Mouse (Mus musculus): ENCODE data around the gene Fth1.

Gene Fth1

DNA sequence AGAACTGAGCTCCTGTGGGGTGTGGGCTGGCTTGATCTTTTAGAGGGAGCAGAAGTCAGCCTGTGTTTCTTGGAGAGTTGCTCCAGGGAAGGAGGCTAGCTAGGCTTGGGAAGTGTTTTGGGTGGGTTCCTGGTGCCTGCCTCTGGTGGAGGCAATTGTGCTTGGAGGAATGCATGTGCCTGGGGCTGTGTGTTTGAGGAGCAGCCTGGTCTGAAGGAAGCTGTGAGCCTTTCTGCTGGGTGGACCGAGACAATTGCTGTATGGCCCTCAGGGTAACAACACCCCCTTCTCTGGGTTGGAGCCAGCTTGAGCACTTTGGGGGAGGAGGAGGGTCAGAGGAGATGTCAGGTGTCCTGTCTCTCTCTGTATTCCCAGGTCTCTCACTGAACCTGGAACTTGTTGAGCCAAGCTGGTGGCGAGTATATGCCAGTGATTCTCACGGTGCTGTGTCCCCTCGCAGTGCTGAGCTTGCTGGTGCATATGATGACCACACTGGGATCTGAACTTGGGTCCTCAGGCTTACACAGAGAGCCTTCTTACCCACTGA, 38.9 kb downstream of the Fth1 start:
- intact Hi-C loops (cut with DNase I) = no loop called here

DNA sequence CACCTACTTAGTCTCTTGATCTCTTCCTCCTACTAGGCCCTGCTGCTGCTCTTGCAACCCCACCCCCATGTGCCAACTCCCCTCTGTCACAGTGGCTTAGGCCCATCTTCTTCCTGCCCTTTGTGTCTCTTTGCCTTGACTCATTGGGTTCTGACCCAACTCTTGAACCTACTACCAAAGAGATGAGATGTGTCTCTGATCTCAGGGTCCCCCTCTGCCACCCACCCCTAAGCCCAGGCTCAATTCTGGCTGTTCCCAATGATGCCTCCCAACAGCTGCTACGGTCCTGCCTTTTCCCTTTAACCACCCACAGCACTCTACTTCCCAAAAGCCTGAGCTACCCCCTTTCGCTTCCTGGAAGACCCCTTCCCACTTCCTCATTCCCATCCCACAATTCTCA, 41.6 kb downstream of the Fth1 start:
- intact Hi-C loops (cut with DNase I) = no loop called here

DNA sequence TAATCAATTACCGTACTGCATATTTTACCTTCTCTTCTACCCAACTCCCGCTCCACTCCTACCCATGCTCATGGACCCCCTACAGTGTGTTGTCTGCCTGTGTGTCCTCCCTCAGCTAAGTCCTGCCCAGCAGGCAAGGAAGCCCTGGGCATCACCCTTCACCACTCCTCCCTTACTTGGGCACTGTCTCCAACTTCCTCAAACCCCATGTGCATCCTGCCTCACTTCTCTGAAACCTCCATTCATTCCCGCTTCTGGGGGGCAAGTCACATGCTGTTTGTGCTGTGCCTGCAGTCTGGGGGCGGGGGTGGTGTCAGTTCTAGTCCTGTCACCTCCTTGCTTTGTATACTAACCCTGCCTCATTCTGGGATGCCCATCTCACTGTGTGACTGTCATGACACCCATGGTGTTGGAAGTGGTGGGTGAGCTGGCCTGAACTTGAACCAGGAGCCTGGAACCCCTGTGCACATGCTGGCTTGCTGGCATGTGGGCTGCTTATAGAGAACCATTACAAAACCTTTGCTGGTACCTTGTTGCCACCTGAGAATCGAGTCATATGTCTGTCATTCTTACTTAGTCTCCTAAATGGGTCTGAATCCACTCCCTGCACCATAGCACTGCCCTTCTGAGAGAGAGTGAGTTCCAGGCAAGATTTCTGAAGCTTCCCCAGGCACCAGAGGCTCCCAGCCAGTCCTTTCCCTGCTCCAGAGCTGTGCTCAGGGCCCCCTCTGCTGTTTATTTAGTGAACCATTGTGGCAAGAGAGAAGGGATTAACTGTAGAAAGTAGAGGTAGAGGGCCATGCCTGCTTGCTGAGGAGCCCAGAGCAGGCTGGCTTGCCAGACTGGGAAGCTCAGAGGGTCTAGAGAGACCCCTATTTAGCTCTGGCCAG, 42.3 kb downstream of the Fth1 start:
- intact Hi-C loops (cut with DNase I) = no loop called here

DNA sequence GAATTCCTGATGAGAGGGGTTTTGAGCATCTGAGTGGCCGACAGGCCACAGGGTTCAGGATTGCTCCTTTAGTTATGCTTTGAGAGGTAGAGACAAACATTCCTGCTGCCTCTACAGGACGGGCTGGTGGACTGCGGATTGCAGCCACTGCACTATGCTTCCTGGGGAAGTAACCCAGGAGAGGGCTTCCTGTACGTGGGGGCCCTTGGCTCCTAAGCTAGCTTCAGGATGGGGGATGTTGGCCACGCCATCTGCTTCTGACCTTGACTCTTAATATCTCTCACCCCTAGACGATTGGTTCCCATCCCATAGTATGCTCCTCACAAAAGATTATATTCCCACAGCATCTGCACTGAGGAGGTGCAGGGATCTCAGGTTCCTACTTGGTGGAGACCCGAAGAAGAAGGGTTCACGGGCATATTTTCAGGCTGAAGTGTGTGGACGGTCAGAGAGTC, 42.9 kb downstream of the Fth1 start:
- intact Hi-C loops (cut with DNase I) = no loop called here

DNA sequence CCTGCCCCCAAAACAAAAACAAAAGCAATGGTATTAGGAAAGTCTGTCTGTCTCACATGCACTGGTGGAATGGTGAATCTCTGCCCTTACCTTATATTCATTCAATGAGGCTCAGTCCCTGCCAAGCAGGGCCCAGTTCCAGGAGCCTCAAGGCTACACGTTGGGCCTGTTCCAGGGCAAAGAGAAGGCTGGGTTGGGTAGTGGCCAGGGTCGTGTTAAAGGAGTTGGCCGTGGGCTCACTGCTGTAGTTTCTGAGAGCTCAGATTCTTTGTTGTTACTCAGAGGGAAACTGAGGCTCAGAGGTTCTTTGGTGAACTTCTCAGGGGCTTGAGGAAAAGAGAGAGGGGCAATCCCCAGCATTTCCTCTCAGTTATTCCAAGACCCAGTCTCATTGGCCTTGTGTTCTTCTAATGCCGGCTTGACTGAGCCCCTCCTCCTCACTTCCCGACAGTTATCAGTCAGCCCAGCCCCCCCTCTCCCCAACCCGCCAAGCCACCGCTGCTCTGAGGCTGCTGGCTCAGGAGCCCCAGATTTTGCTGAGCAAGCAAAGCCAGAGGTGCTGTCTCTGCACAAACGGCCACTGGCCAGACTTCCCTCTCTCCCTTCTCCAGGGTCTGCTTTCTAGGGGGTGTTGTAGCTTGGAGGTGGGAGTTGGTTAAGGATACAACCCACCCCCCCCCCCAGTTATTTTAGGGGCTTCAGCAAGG, 44.9 kb downstream of the Fth1 start:
- intact Hi-C loops (cut with DNase I) = no loop called here

DNA sequence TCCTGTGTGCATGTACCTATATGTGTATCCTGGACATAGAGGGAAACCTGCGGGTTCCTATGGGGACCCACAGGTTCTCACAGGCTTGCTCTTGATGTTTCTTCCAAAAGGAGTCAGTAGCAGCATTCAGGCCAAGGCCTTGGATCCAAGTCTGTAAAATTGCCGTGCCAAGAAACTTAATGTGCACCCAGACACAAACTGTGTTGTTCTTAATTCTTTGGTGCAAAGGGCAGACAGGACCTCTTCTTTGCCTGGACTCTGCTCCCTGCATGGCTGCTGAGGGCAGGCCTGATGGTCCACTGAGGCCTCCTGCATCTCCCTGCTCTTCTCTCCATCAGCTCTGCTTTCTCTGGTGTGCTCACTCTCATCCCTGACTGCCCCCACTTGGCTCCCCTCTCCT, 49.3 kb downstream of the Fth1 start:
- intact Hi-C loops (cut with DNase I) = loop anchor here (5.0 kb wide), 1 partner anchor 107 kb away; no protein-coding TSS in a partner anchor

DNA sequence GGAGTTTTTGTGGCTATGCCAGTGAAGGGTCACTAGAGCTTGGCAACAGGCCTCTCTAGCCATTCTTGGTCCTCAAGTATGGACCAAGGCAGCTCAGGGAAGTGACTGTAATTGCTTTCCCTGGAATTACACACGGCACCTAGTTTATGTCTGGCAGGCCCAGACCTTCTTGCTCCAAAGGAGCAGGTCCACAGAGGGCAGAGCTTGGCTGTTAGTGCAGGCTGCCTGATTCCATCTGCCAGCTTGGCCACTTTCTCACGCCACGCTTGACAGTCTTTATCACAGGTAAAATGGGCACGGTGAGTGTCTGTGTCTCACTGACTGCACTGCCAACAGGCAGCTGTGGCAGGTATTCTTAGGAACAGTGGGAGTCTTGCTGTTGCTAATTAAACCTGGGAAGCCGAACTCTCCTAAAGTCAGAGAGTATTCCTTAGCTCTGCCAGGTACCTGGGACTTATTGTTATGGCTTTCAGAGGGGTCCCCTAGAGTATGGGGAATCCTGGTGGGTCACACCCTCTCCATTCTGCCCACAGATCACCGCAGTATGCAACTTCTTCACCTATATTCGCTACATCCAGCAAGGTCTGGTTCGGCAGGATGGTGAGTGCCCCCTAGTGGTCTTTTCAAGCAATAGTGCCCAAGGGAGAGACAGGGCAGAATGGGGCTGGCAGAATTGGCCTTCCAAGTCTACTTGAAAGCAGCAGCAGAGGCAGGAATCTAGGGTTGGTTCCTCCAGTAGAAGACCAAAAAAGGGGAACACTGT, 53.0 kb downstream of the Fth1 start:
- intact Hi-C loops (cut with DNase I) = loop anchor here (5.0 kb wide), 1 partner anchor 111 kb away; no protein-coding TSS in a partner anchor

DNA sequence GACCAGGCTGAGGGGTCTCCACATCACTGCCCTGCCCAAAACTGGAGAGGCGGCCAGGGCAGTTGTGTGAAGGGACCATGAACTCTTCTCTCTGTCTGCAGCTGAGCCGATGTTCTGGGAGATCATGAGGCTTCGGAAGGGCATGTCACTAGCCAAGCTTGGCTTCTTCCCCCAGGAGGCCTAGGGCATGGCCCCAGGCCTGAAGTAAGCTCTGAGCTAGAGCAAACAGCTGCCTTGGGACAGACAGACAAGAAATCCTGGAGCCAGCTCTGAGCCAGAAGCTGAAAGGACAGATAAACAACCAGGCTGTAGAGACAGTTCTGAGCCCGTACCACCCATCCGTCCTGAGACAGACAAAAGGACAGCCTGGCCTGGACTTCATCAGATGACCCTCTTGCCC, 54.0 kb downstream of the Fth1 start:
- intact Hi-C loops (cut with DNase I) = loop anchor here (2.0 to 5.0 kb wide), 2 partner anchors 34 to 112 kb away; partner anchors contain the start of genes Best1 and Rab3il1

Measured in adrenal gland (tissue).